Mouse (Mus musculus) CH12.LX (cell line): Measurements from ENCODE around the gene Olfr58. TPM values are rescaled to one million over a fixed set of nuclear protein-coding genes. Genes with fewer than 3 reads are reported as not detected.
"Not testable (repeated sequence)": the region's sequence is repeated elsewhere in the genome, so short reads cannot be mapped to it uniquely, and the experiment has no call there.

Experiments
- DNase-seq: peaks from one replicate; pipeline ENCODE4 v3.0.0-alpha.2; 2013; ENCODE audit errors: extremely low read depth
- H3K27ac ChIP-seq: 2 replicates; pipeline ENCODE4 v1.5.1; 2012; ENCODE audit warnings: low read depth, mild to moderate bottlenecking, control low read depth, moderate library complexity; ENCODE audit not compliant: insufficient read depth
- H3K27me3 ChIP-seq: replicated peaks from 2 replicates; pipeline ENCODE3; 2012; ENCODE audit warnings: inconsistent platforms
- H3K36me3 ChIP-seq, 2 experiments: replicated peaks in 1 of 2; 2 replicates each; pipeline versions ENCODE3 to v1.6.1; 2012; ENCODE audit warnings: inconsistent platforms in 1 of 2, low read length in 1 of 2, mild to moderate bottlenecking in 1 of 2, mixed read lengths in 1 of 2, moderate library complexity in 1 of 2; ENCODE audit not compliant: control insufficient read depth in 1 of 2, insufficient read depth in 1 of 2
- H3K4me1 ChIP-seq, 2 experiments: 2 replicates each; pipeline ENCODE4 v1.6.1; 2012; ENCODE audit warnings: inconsistent platforms in 1 of 2, moderate library complexity in 1 of 2; ENCODE audit not compliant: insufficient read depth in 2 of 2, control insufficient read depth in 1 of 2
- H3K4me2 ChIP-seq: 2 replicates; pipeline ENCODE4 v1.6.1; 2012; ENCODE audit warnings: low read depth, mild to moderate bottlenecking, control low read depth; ENCODE audit not compliant: poor library complexity, insufficient read depth, severe bottlenecking
- H3K4me3 ChIP-seq, 3 experiments: fragments of 150-350 bp in 1 of 3; sonication (generic) in 1 of 3; replicated peaks in 1 of 3; 2 replicates each; pipeline versions ENCODE3 to v1.5.1; 2011 to 2012; ENCODE audit warnings: low read depth in 2 of 3, low read length in 2 of 3, mild to moderate bottlenecking in 2 of 3, moderate library complexity in 2 of 3, control low read depth in 1 of 3, improper control_type of control experiment in 1 of 3, inconsistent platforms in 1 of 3, mixed read lengths in 1 of 3; ENCODE audit not compliant: poor library complexity in 1 of 3
- H3K79me2 ChIP-seq: replicated peaks from 2 replicates; pipeline ENCODE4 v1.6.1; 2012; ENCODE audit warnings: mild to moderate bottlenecking, moderate library complexity; ENCODE audit not compliant: control insufficient read depth, poor library complexity, insufficient read depth, severe bottlenecking; ENCODE audit errors: extremely low read depth
- H3K9ac ChIP-seq: 2 replicates; pipeline ENCODE4 v1.6.1; 2012; ENCODE audit warnings: low read depth, mild to moderate bottlenecking, control low read depth, moderate library complexity; ENCODE audit not compliant: insufficient read depth
- H3K9me3 ChIP-seq: replicated peaks from 2 replicates; pipeline ENCODE3; 2012; ENCODE audit warnings: low read length, inconsistent platforms, mixed read lengths
- BHLHE40 ChIP-seq: IDR thresholded peaks from 2 replicates; pipeline ENCODE4 v1.6.1; 2011; ENCODE audit warnings: mild to moderate bottlenecking, low read depth, low read length, improper control_type of control experiment
- CHD2 ChIP-seq: IDR thresholded peaks from 2 replicates; pipeline ENCODE4 v1.6.1; 2011; ENCODE audit warnings: low read length, improper control_type of control experiment
- CTCF ChIP-seq, 2 experiments: IDR thresholded peaks in 1 of 2; conservative IDR thresholded peaks in 1 of 2; 2 replicates each; pipeline ENCODE4 v1.5.1; 2011 to 2012; ENCODE audit warnings: low read depth in 2 of 2, low read length in 2 of 2, improper control_type of control experiment in 1 of 2, inconsistent platforms in 1 of 2, mild to moderate bottlenecking in 1 of 2, moderate library complexity in 1 of 2
- EP300 ChIP-seq: IDR thresholded peaks from 2 replicates; pipeline ENCODE4 v1.6.1; 2011; ENCODE audit warnings: low read length, improper control_type of control experiment
- JUN ChIP-seq: IDR thresholded peaks from 2 replicates; pipeline ENCODE4 v1.6.1; 2011; ENCODE audit warnings: low read depth, mild to moderate bottlenecking, low read length, improper control_type of control experiment, moderate library complexity; ENCODE audit not compliant: insufficient read depth
- JUND ChIP-seq: conservative IDR thresholded peaks from 2 replicates; pipeline ENCODE4 v1.6.1; 2011; ENCODE audit warnings: low read depth, low read length, improper control_type of control experiment
- KAT2A ChIP-seq: IDR thresholded peaks from 2 replicates; pipeline ENCODE4 v1.6.1; 2012; ENCODE audit warnings: low read length, improper control_type of control experiment, inconsistent platforms; ENCODE audit not compliant: insufficient replicate concordance
- MAFK ChIP-seq: IDR thresholded peaks from 2 replicates; pipeline ENCODE4 v1.6.1; 2011; ENCODE audit warnings: low read length, improper control_type of control experiment; ENCODE audit not compliant: insufficient replicate concordance
- MAZ ChIP-seq: IDR thresholded peaks from 2 replicates; pipeline ENCODE4 v1.6.1; 2012; ENCODE audit warnings: low read depth, mild to moderate bottlenecking, inconsistent platforms, low read length, improper control_type of control experiment, moderate library complexity
- NELFE ChIP-seq: IDR thresholded peaks from 2 replicates; pipeline ENCODE4 v1.6.1; 2011; ENCODE audit warnings: low read depth, low read length, improper control_type of control experiment
- POLR2A ChIP-seq: IDR thresholded peaks from 2 replicates; pipeline ENCODE4 v1.6.1; 2011; ENCODE audit warnings: low read depth, mild to moderate bottlenecking, improper control_type of control experiment, low read length
- POLR2AphosphoS2 ChIP-seq: IDR thresholded peaks from 2 replicates; pipeline ENCODE4 v1.6.1; 2011; ENCODE audit warnings: low read depth, low read length, improper control_type of control experiment
- SMC3 ChIP-seq: IDR thresholded peaks from 2 replicates; pipeline ENCODE4 v1.6.1; 2011; ENCODE audit warnings: low read depth, low read length, improper control_type of control experiment
- TBP ChIP-seq: conservative IDR thresholded peaks from 2 replicates; pipeline ENCODE4 v1.6.1; 2011; ENCODE audit warnings: low read depth, low read length, improper control_type of control experiment
- TCF12 ChIP-seq: IDR thresholded peaks from 2 replicates; pipeline ENCODE4 v1.6.1; 2014; ENCODE audit warnings: low read depth, mild to moderate bottlenecking, inconsistent platforms, low read length, improper control_type of control experiment
- ZNF384 ChIP-seq: IDR thresholded peaks from 2 replicates; pipeline ENCODE4 v1.6.1; 2012; ENCODE audit warnings: low read depth, low read length, improper control_type of control experiment, inconsistent platforms
- dilution Hi-C: fragments of 300-500 bp; cut with MboI; formaldehyde crosslinking; loops from 2 replicates; pipeline ENCODE4 v1.14.3; 2020; ENCODE audit warnings: low sequenced_read_pairs; ENCODE audit not compliant: extremely low pct_unique_long_range_greater_than_20kb, extremely low pct_ligation_motif_present
- in situ Hi-C: fragments of 300-500 bp; cut with MboI; formaldehyde crosslinking; loops from 3 replicates; pipeline ENCODE4 v1.14.3; 2019; ENCODE audit warnings: low sequenced_read_pairs, low pct_ligation_motif_present, low pct_unique_long_range_greater_than_20kb, mixed read lengths
- polyA plus RNA-seq: library from polyadenylated mRNA; unstranded; fragments of >175 nt; gene quantifications from 2 replicates; pipeline ENCODE4 v1.2.1, GENCODE M21; 2012; ENCODE audit warnings: low read depth; ENCODE audit not compliant: insufficient read length
- total RNA-seq, 2 experiments: library from RNA; depleted of rRNA; stranded (reverse); fragments of 300-350 nt in 1 of 2; fragments of >200 nt in 1 of 2; gene quantifications; 2 replicates each; pipeline ENCODE4 v1.2.3; 2012 to 2014

Olfr58 gene
- total and polyA plus RNA-seq, 3 experiments: not detected

DNA sequence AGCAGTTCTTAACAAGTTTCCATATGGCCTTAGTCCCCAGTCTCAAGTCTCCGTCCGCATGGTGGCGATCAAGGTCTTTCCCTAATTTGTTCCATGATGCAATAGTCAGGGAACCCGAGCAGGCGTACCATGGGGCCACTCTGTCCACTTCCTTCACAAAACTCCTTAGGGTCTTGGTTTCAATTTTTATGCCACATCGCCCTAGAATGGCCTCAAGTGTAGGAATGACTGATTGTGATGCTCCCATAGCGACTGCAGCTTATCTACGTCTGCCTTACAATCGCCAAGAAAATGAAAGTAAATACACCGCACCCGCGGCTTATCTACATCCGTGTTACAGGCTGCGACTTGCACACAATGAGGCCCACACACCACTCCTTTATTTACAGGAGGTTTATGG is 10.4 kb upstream of the Olfr58 start:
- no peak overlapping the region for H3K4me3 ChIP-seq
- DNase-seq: no peak

DNA sequence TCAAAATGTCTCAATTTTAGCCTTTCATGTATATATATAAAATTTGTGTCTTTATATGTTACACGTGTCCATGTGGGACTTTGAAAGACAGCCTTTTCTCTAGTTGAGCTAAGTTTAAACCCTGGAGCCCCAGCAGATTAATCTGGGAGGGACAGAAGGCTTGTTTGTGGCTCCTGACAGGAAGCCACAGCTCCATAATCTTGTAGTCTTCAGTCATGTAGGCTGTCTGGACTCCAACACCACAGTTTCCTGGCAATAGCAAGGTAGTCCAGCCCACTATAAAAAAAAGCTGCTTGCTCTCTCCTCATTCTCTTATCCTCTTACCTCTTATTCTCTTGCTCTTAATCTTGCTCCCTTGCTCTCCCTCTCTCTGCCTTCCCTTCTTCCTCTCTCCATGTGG is 22.9 kb downstream of the Olfr58 start:
- Histone ChIP-seq H3K27me3 (no peaks in the 10 kb centered on the region), H3K4me1 (no peaks in the 10 kb centered on the region), H3K4me2 (no peak overlapping the region), H3K36me3 (no peaks in the 10 kb centered on the region), H3K9ac (no peak overlapping the region), H3K27ac (no peak overlapping the region), H3K79me2 (no peaks in the 10 kb centered on the region), H3K4me3 (no peak overlapping the region), H3K9me3 (no peaks in the 10 kb centered on the region)
- no peak for TF ChIP-seq POLR2AphosphoS2
- dilution Hi-C loops: no loop called here
- in situ Hi-C loops: no loop called here
- DNase-seq: no peak

More for the DNA sequence above, 10.4 kb upstream of the Olfr58 start:
- H3K9me3 ChIP-seq: no peaks in the 10 kb centered on the region
- dilution Hi-C loops: no loop called here
- H3K27ac ChIP-seq: no peak overlapping the region
- no peaks in the 10 kb centered on the region for H3K36me3 ChIP-seq
- H3K79me2 ChIP-seq: no peaks in the 10 kb centered on the region
- no peak overlapping the region for H3K4me2 ChIP-seq
- no peaks in the 10 kb centered on the region for H3K4me1 ChIP-seq
- TF ChIP-seq POLR2A (no peak), JUN (no peak), CHD2 (no peak), NELFE (no peak), SMC3 (no peak), KAT2A (no peak), CTCF (conservative IDR thresholded peaks at IDR 0.05 in 1 of 2, IDR thresholded peaks at IDR 0.05 in 1 of 2; ENCODE audit: low read depth in 2 of 2, low read length in 2 of 2) (no peak), MAFK (no peak), TBP (no peak), ZNF384 (no peak), TCF12 (no peak), MAZ (no peak), EP300 (no peak), BHLHE40 (no peak), JUND (no peak)
- TF ChIP-seq, all 38 proteins: peak for 0
- H3K27me3 ChIP-seq: no peaks in the 10 kb centered on the region
- in situ Hi-C loops: no loop called here
- H3K9ac ChIP-seq: no peak overlapping the region

DNA sequence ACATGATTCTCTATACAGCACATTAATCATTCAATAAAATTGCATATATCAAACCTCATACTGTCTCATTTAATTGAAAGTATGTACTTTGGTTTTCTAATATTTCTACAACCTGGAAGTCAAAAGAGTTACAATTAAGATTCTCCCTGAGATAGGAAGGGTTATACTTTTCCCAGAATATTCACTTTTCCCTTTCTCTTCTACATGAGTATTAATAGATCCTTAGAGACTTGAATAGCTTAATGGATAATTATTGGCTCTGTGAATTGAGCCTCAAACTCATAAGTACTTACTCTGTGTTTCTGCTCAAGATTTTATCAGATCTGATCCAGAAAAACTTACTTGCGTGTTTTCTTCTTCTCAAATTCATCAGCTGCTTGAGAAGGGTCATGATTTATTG is 24.5 kb downstream of the Olfr58 start, which contains the start of gene Olfr859:
Gene Olfr859 (plus strand): TSS at position 301 of the 400 bp plus-strand sequence.
- dilution Hi-C loops: not testable (repeated sequence)

More for the DNA sequence above, 24.5 kb downstream of the Olfr58 start, which contains the start of gene Olfr859:
- H3K36me3 ChIP-seq, H3K27me3 ChIP-seq, H3K9ac ChIP-seq, in situ Hi-C loops, H3K27ac ChIP-seq, H3K79me2 ChIP-seq, H3K4me2 ChIP-seq, H3K4me1 ChIP-seq, H3K4me3 ChIP-seq, H3K9me3 ChIP-seq, DNase-seq: not testable (repeated sequence)

Other genes with a start within 250 kb of the Olfr58 start
- not detected in 2 replicates for gene Olfr853, start 239.2 kb upstream of the Olfr58 start, total RNA-seq (2012; rRNA removed)
- gene Olfr853, start 239.2 kb upstream of the Olfr58 start, total RNA-seq (2014; rRNA removed): not detected in 2 replicates
- gene Olfr853, start 239.2 kb upstream of the Olfr58 start, polyA plus RNA-seq: not detected in 2 replicates
- gene Olfr854, start 212.9 kb upstream of the Olfr58 start, total RNA-seq (2012; rRNA removed): not detected in 2 replicates
- not detected in 2 replicates for gene Olfr854, start 212.9 kb upstream of the Olfr58 start, total RNA-seq (2014; rRNA removed)
- gene Olfr854, start 212.9 kb upstream of the Olfr58 start, polyA plus RNA-seq: not detected in 2 replicates
- gene Olfr855, start 197.7 kb upstream of the Olfr58 start, total RNA-seq (2012; rRNA removed): not detected in 2 replicates
- gene Olfr855, start 197.7 kb upstream of the Olfr58 start, total RNA-seq (2014; rRNA removed): not detected in 2 replicates
- not detected in 2 replicates for gene Olfr855, start 197.7 kb upstream of the Olfr58 start, polyA plus RNA-seq
- 12.2 and 15.6 TPM in 2 replicates for gene Zfp317, start 158.2 kb upstream of the Olfr58 start, total RNA-seq (2012; rRNA removed)
- gene Zfp317, start 158.2 kb upstream of the Olfr58 start, total RNA-seq (2014; rRNA removed): 25.9 and 26.0 TPM in 2 replicates
- 10.2 and 10.7 TPM in 2 replicates for gene Zfp317, start 158.2 kb upstream of the Olfr58 start, polyA plus RNA-seq
- gene Olfr857, start 70.8 kb upstream of the Olfr58 start, total RNA-seq (2012; rRNA removed): not detected in 2 replicates
- gene Olfr857, start 70.8 kb upstream of the Olfr58 start, total RNA-seq (2014; rRNA removed): not detected in 2 replicates
- not detected in 2 replicates for gene Olfr857, start 70.8 kb upstream of the Olfr58 start, polyA plus RNA-seq
- not detected in 2 replicates for gene Olfr859, start 24.6 kb downstream of the Olfr58 start, total RNA-seq (2012; rRNA removed)
- not detected in 2 replicates for gene Olfr859, start 24.6 kb downstream of the Olfr58 start, total RNA-seq (2014; rRNA removed)
- not detected in 2 replicates for gene Olfr859, start 24.6 kb downstream of the Olfr58 start, polyA plus RNA-seq
- not detected in 2 replicates for gene Olfr860, start 69.5 kb downstream of the Olfr58 start, total RNA-seq (2012; rRNA removed)
- gene Olfr860, start 69.5 kb downstream of the Olfr58 start, total RNA-seq (2014; rRNA removed): not detected in 2 replicates
- gene Olfr860, start 69.5 kb downstream of the Olfr58 start, polyA plus RNA-seq: not detected in 2 replicates
- not detected in 2 replicates for gene Olfr862, start 107.7 kb downstream of the Olfr58 start, total RNA-seq (2012; rRNA removed)
- not detected in 2 replicates for gene Olfr862, start 107.7 kb downstream of the Olfr58 start, total RNA-seq (2014; rRNA removed)
- gene Olfr862, start 107.7 kb downstream of the Olfr58 start, polyA plus RNA-seq: not detected in 2 replicates
- gene Olfr77, start 136.6 kb downstream of the Olfr58 start, total RNA-seq (2012; rRNA removed): 0.34 and 0.46 TPM in 2 replicates
- not detected in 2 replicates for gene Olfr77, start 136.6 kb downstream of the Olfr58 start, total RNA-seq (2014; rRNA removed)
- gene Olfr77, start 136.6 kb downstream of the Olfr58 start, polyA plus RNA-seq: 0.03 TPM in 1 of 2 replicates, not detected in the other
- gene Olfr866, start 247.8 kb downstream of the Olfr58 start, total RNA-seq (2012; rRNA removed): not detected in 2 replicates
- not detected in 2 replicates for gene Olfr866, start 247.8 kb downstream of the Olfr58 start, total RNA-seq (2014; rRNA removed)
- gene Olfr866, start 247.8 kb downstream of the Olfr58 start, polyA plus RNA-seq: not detected in 2 replicates